Comparison of ENCODE assay signal across 8 mouse cellular contexts in genomic region chr16:35939261-35939660, GRCm38 (mm10). TPM values are rescaled to one million over a fixed set of nuclear protein-coding genes. Genes with fewer than 3 reads are reported as not detected.
A peak's percentile ranks its signal among the peaks of the same experiment; 100 is the strongest.
DNase-seq lines count a peak whose midpoint lies in the region; ATAC-seq and TF ChIP-seq lines count a peak whose summit lies in the region.

No protein-coding gene starts in this region.

- peak overlapping the region; percentile 54 for H3K27ac ChIP-seq in lung, embryonic 15.5 days
- H3K27ac ChIP-seq in small intestine, adult 2 months (ENCODE audit: insufficient read depth, low read depth, low read length): peak overlapping the region; percentile 97

- H3K4me2 ChIP-seq in lung, embryonic 15.5 days: peak overlapping the region; percentile 71

- 7% methylated on average over 6 of the region's 6 CpGs for WGBS in lung, embryonic 15.5 days
- WGBS in small intestine, adult 2 months: under 1% methylated on average over 6 of the region's 6 CpGs

- peak overlapping the region; percentile 53 for H3K9ac ChIP-seq in lung, embryonic 15.5 days

- H3K4me1 ChIP-seq in erythroblast, embryonic 14.5 days (ENCODE audit: control insufficient read depth): peaks cover 29% of the 10 kb centered on the region
- peaks cover 8% of the 10 kb centered on the region; the same call in 1 of the 2 replicates for H3K4me1 ChIP-seq in lung, embryonic 15.5 days
- H3K4me1 ChIP-seq in small intestine, adult 2 months (ENCODE audit: control insufficient read depth, insufficient read depth, insufficient read length, low read length): peaks cover 7% of the 10 kb centered on the region

- no peaks in the 10 kb centered on the region for H3K9me3 ChIP-seq in erythroblast, embryonic 14.5 days (ENCODE audit: control insufficient read depth, low read length)
- H3K9me3 ChIP-seq in lung, embryonic 15.5 days: no peaks in the 10 kb centered on the region

- TF ChIP-seq POLR2A in small intestine, adult 2 months (IDR thresholded peaks at IDR 0.05; ENCODE audit: low read depth, low read length): no peak

- peak; percentile 27; the same call in 1 of the 2 replicates for ATAC-seq in lung, embryonic 15.5 days (ENCODE audit: borderline replicate concordance, extremely low read depth, low FRiP score, low TSS enrichment)

- DNase-seq in embryo, embryonic 10.5 days (ENCODE audit: low spot score): peak; percentile 39
- no peak for DNase-seq in embryo, embryonic 9.5 days (ENCODE audit: extremely low spot score)
- DNase-seq in ES-CJ7 (ENCODE audit: low read depth, low spot score): peak; percentile 33
- peak; percentile 35 for DNase-seq in kidney, adult 11 months
- DNase-seq in left cerebral cortex, adult 11 months (ENCODE audit: low spot score): no peak

- peaks cover 13% of the 10 kb centered on the region for H3K36me3 ChIP-seq in erythroblast, embryonic 14.5 days (ENCODE audit: control insufficient read depth)
- no peaks in the 10 kb centered on the region for H3K36me3 ChIP-seq in lung, embryonic 15.5 days
- H3K36me3 ChIP-seq in small intestine, adult 2 months (ENCODE audit: control insufficient read depth, insufficient read depth, low read length): peaks cover 42% of the 10 kb centered on the region

- H3K4me3 ChIP-seq in erythroblast, embryonic 14.5 days (replicated peaks): peak overlapping the region; percentile 95
- H3K4me3 ChIP-seq in lung, embryonic 15.5 days: peak overlapping the region; percentile 60
- H3K4me3 ChIP-seq in small intestine, adult 2 months (ENCODE audit: low read depth, low read length): peak overlapping the region; percentile 94

- H3K27me3 ChIP-seq in erythroblast, embryonic 14.5 days (ENCODE audit: control insufficient read depth): no peaks in the 10 kb centered on the region
- no peaks in the 10 kb centered on the region; the same call in 1 of the 2 replicates for H3K27me3 ChIP-seq in lung, embryonic 15.5 days
- no peaks in the 10 kb centered on the region for H3K27me3 ChIP-seq in small intestine, adult 2 months (ENCODE audit: control insufficient read depth, insufficient read depth, low read length)

- TF ChIP-seq CTCF in small intestine, adult 2 months (IDR thresholded peaks at IDR 0.05; ENCODE audit: extremely low read depth, insufficient read length, insufficient replicate concordance, low read depth, low read length): no peak

RNA-seq across cellular contexts. Expression of gene Dtx3l, which starts 0.3 kb away (rescaled TPM):
- 0.03 and 0.04 TPM in 2 replicates for polyA plus RNA-seq in erythroblast, embryonic 14.5 days (2012)
- polyA plus RNA-seq in lung, embryonic 15.5 days (2015; fragmentation: Nextera tagmentation; extraction: Ambion mirVana): 5.0 and 5.8 TPM in 2 replicates
- 5.5 and 16.7 TPM in 2 replicates for polyA plus RNA-seq in small intestine, adult 2 months (2012; rRNA removed)

RNA-seq across cellular contexts. Expression of gene Parp9, which starts 1.0 kb away (rescaled TPM):
- 0.03 and 0.05 TPM in 2 replicates for polyA plus RNA-seq in erythroblast, embryonic 14.5 days (2012)
- 7.9 and 8.2 TPM in 2 replicates for polyA plus RNA-seq in lung, embryonic 15.5 days (2015; fragmentation: Nextera tagmentation; extraction: Ambion mirVana)
- polyA plus RNA-seq in small intestine, adult 2 months (2012; rRNA removed): 2.6 and 7.6 TPM in 2 replicates

RNA-seq across cellular contexts. Expression of gene Kpna1, which starts 39.3 kb away (rescaled TPM):
- polyA plus RNA-seq in erythroblast, embryonic 14.5 days (2012): 2.7 and 5.2 TPM in 2 replicates
- 31.7 and 33.0 TPM in 2 replicates for polyA plus RNA-seq in lung, embryonic 15.5 days (2015; fragmentation: Nextera tagmentation; extraction: Ambion mirVana)
- 1.2 and 2.5 TPM in 2 replicates for polyA plus RNA-seq in small intestine, adult 2 months (2012; rRNA removed)

Comparison
In these comparisons a context has a peak if more than half of its experiments do, and no peak if none do; other contexts are left out.
1. DNase-seq: peak in embryo, embryonic 10.5 days (single experiment), ES-CJ7 (single experiment) and kidney, adult 11 months (single experiment); none in embryo, embryonic 9.5 days (single experiment) and left cerebral cortex, adult 11 months (single experiment).
2. Peak in every context shown above with its lines, with median percentiles within 50 percentile points of each other: H3K4me3 ChIP-seq.